Comparison of ENCODE assay signal across 26 mouse cellular contexts in genomic region chr15:80373219-80373964, GRCm38 (mm10).
DNase-seq lines count a peak whose midpoint lies in the region; ATAC-seq lines count a peak whose summit lies in the region.
"Had no signal": no experiment of that assay in that cellular context is flagged by ENCODE, and none has a peak within 500 bp of the region (broad histone marks: within the 10 kb centered on the region; RNA-seq: fewer than 3 reads in every experiment).

No protein-coding gene starts in this region.

- H3K4me2 ChIP-seq in hindbrain, embryonic 14.5 days (replicated peaks): no peak overlapping the region
- H3K4me2 ChIP-seq in hindbrain, embryonic 16.5 days (ENCODE audit: low read length): no peak overlapping the region
- H3K4me2 ChIP-seq in midbrain, embryonic 14.5 days (ENCODE audit: low read length): no peak overlapping the region
- no peak overlapping the region for H3K4me2 ChIP-seq in midbrain, embryonic 11.5 days
- H3K4me2 ChIP-seq: embryonic facial prominence, embryonic 15.5 days; intestine, embryonic 15.5 days; liver, embryonic 12.5 days; lung, embryonic 15.5 days; midbrain, embryonic 15.5 days; stomach, embryonic 15.5 days had no signal

- H3K27ac ChIP-seq in hindbrain, embryonic 14.5 days: no peak overlapping the region
- no peak overlapping the region for H3K27ac ChIP-seq in hindbrain, embryonic 16.5 days (ENCODE audit: low read depth, low read length)
- no peak overlapping the region for H3K27ac ChIP-seq in midbrain, embryonic 14.5 days (replicated peaks; ENCODE audit: low read depth, low read length)
- H3K27ac ChIP-seq in midbrain, embryonic 11.5 days (ENCODE audit: low read depth, low read length): no peak overlapping the region
- H3K27ac ChIP-seq: embryonic facial prominence, embryonic 15.5 days; gastrocnemius, adult 2 months; heart, embryonic 10.5 days; intestine, embryonic 15.5 days; left cerebral cortex, adult 2 months; liver, embryonic 12.5 days; lung, embryonic 15.5 days; midbrain, embryonic 15.5 days; stomach, embryonic 15.5 days had no signal

- H3K4me1 ChIP-seq in hindbrain, embryonic 14.5 days (replicated peaks; ENCODE audit: control insufficient read depth, insufficient read depth, low read length): no peaks in the 10 kb centered on the region
- H3K4me1 ChIP-seq in hindbrain, embryonic 16.5 days (ENCODE audit: control insufficient read depth, insufficient read depth, low read depth, low read length): no peaks in the 10 kb centered on the region
- H3K4me1 ChIP-seq in midbrain, embryonic 14.5 days (ENCODE audit: control insufficient read depth, insufficient read depth, low read length): no peaks in the 10 kb centered on the region
- no peaks in the 10 kb centered on the region for H3K4me1 ChIP-seq in midbrain, embryonic 11.5 days (ENCODE audit: control insufficient read depth, insufficient read depth, low read length)
- H3K4me1 ChIP-seq: embryonic facial prominence, embryonic 15.5 days; intestine, embryonic 15.5 days; liver, embryonic 12.5 days; lung, embryonic 15.5 days; midbrain, embryonic 15.5 days; stomach, embryonic 15.5 days had no signal

- ATAC-seq in hindbrain, embryonic 14.5 days (ENCODE audit: low FRiP score): no peak; the same call in 1 of the 2 replicates
- ATAC-seq in hindbrain, embryonic 16.5 days: no peak
- ATAC-seq in midbrain, embryonic 14.5 days (ENCODE audit: low FRiP score, low TSS enrichment): no peak
- no peak for ATAC-seq in midbrain, embryonic 11.5 days (ENCODE audit: low FRiP score)
- ATAC-seq: activated CD4-positive, CD25-positive, alpha-beta regulatory T cell, adult 4 months; CD4-positive, CD25-positive, alpha-beta regulatory T cell, adult 4 months; intestine, embryonic 15.5 days; liver, embryonic 12.5 days; midbrain, embryonic 15.5 days had no signal

- WGBS in hindbrain, embryonic 14.5 days: 69% methylated on average over 9 of the region's 9 CpGs
- WGBS in hindbrain, embryonic 16.5 days: 64% methylated on average over 9 of the region's 9 CpGs
- WGBS in midbrain, embryonic 14.5 days: 71% methylated on average over 9 of the region's 9 CpGs
- 81% methylated on average over 9 of the region's 9 CpGs for WGBS in midbrain, embryonic 11.5 days

- peak; percentile 49 for DNase-seq in cerebellum, adult 11-12 months
- no peak for DNase-seq in cerebellum, postnatal 14 days
- peak; percentile 57 for DNase-seq in hindbrain, embryonic 14.5 days (ENCODE audit: low spot score)
- DNase-seq in midbrain, embryonic 14.5 days: peak; percentile 66
- DNase-seq in midbrain, embryonic 11.5 days (ENCODE audit: low spot score, missing footprints): no peak
- DNase-seq in brain, adult 2 months (ENCODE audit: low read depth, low spot score): peak; percentile 81
- DNase-seq in embryo, embryonic 9.5 days (ENCODE audit: extremely low spot score): no peak
- DNase-seq: adrenal gland, postnatal 14 days; embryo, embryonic 11 days; gastrocnemius, adult 2 months; kidney, adult 9 months; kidney, postnatal 25 days; right cerebral cortex, adult 18-20 months; thymus, adult 18-20 months; thymus, postnatal 4 days had no signal

- no peaks in the 10 kb centered on the region; the same call in 1 of the 2 replicates for H3K36me3 ChIP-seq in hindbrain, embryonic 14.5 days (replicated peaks; ENCODE audit: control insufficient read depth, insufficient read depth)
- no peaks in the 10 kb centered on the region for H3K36me3 ChIP-seq in hindbrain, embryonic 16.5 days (ENCODE audit: control insufficient read depth, insufficient read depth, low read length)
- no peaks in the 10 kb centered on the region for H3K36me3 ChIP-seq in midbrain, embryonic 14.5 days (ENCODE audit: control insufficient read depth, insufficient read depth, low read length)
- no peaks in the 10 kb centered on the region for H3K36me3 ChIP-seq in midbrain, embryonic 11.5 days (ENCODE audit: control insufficient read depth, insufficient read depth, low read length)
- H3K36me3 ChIP-seq: embryonic facial prominence, embryonic 15.5 days; heart, embryonic 10.5 days; intestine, embryonic 15.5 days; liver, embryonic 12.5 days; lung, embryonic 15.5 days; stomach, embryonic 15.5 days had no signal

- H3K9ac ChIP-seq in hindbrain, embryonic 14.5 days: no peak overlapping the region
- H3K9ac ChIP-seq in hindbrain, embryonic 16.5 days (ENCODE audit: low read depth, low read length): no peak overlapping the region
- no peak overlapping the region for H3K9ac ChIP-seq in midbrain, embryonic 14.5 days (replicated peaks; ENCODE audit: low read length)
- no peak overlapping the region for H3K9ac ChIP-seq in midbrain, embryonic 11.5 days (ENCODE audit: low read length)
- H3K9ac ChIP-seq: embryonic facial prominence, embryonic 15.5 days; intestine, embryonic 15.5 days; liver, embryonic 12.5 days; lung, embryonic 15.5 days; midbrain, embryonic 15.5 days; stomach, embryonic 15.5 days had no signal

- H3K27me3 ChIP-seq in hindbrain, embryonic 14.5 days (ENCODE audit: control insufficient read depth, insufficient read depth, low read length): no peaks in the 10 kb centered on the region
- no peaks in the 10 kb centered on the region for H3K27me3 ChIP-seq in hindbrain, embryonic 16.5 days (replicated peaks; ENCODE audit: control insufficient read depth, insufficient read depth, low read length)
- H3K27me3 ChIP-seq in midbrain, embryonic 14.5 days (ENCODE audit: control insufficient read depth, insufficient read depth, low read length): no peaks in the 10 kb centered on the region
- H3K27me3 ChIP-seq in midbrain, embryonic 11.5 days (ENCODE audit: control insufficient read depth, insufficient read depth, low read length): no peaks in the 10 kb centered on the region
- H3K27me3 ChIP-seq: embryonic facial prominence, embryonic 15.5 days; intestine, embryonic 15.5 days; lung, embryonic 15.5 days; midbrain, embryonic 15.5 days; stomach, embryonic 15.5 days had no signal

- no peaks in the 10 kb centered on the region for H3K9me3 ChIP-seq in hindbrain, embryonic 14.5 days (ENCODE audit: control insufficient read depth, low read length)
- H3K9me3 ChIP-seq in hindbrain, embryonic 16.5 days (ENCODE audit: control insufficient read depth, low read length): no peaks in the 10 kb centered on the region
- no peaks in the 10 kb centered on the region for H3K9me3 ChIP-seq in midbrain, embryonic 14.5 days (ENCODE audit: control insufficient read depth, low read length)
- H3K9me3 ChIP-seq in midbrain, embryonic 11.5 days (ENCODE audit: control insufficient read depth, low read length): no peaks in the 10 kb centered on the region
- H3K9me3 ChIP-seq: embryonic facial prominence, embryonic 15.5 days; heart, embryonic 10.5 days; intestine, embryonic 15.5 days; liver, embryonic 12.5 days; lung, embryonic 15.5 days; midbrain, embryonic 15.5 days; stomach, embryonic 15.5 days had no signal

- no peak overlapping the region for H3K4me3 ChIP-seq in hindbrain, embryonic 14.5 days (replicated peaks; ENCODE audit: low read length)
- no peak overlapping the region for H3K4me3 ChIP-seq in hindbrain, embryonic 16.5 days (ENCODE audit: low read length)
- H3K4me3 ChIP-seq in midbrain, embryonic 14.5 days (replicated peaks; ENCODE audit: low read depth, low read length): no peak overlapping the region
- H3K4me3 ChIP-seq in midbrain, embryonic 11.5 days (ENCODE audit: low read depth, low read length): no peak overlapping the region
- H3K4me3 ChIP-seq: embryonic facial prominence, embryonic 15.5 days; gastrocnemius, adult 2 months; heart, embryonic 10.5 days; intestine, embryonic 15.5 days; left cerebral cortex, adult 2 months; liver, embryonic 12.5 days; lung, embryonic 15.5 days; midbrain, embryonic 15.5 days; stomach, embryonic 15.5 days had no signal

Comparison
In these comparisons a context has a peak if more than half of its experiments do, and no peak if none do; other contexts are left out.
1. DNase-seq: peak in cerebellum, adult 11-12 months (single experiment), hindbrain, embryonic 14.5 days (single experiment), midbrain, embryonic 14.5 days (single experiment) and brain, adult 2 months (single experiment); none in cerebellum, postnatal 14 days (0 of 2), midbrain, embryonic 11.5 days (single experiment) and embryo, embryonic 9.5 days (single experiment).